Mouse (Mus musculus) large intestine, adult 2 months (tissue): Measurements from ENCODE around the gene Myo1b. TPM values are rescaled to one million over a fixed set of nuclear protein-coding genes. Genes with fewer than 3 reads are reported as not detected.

Experiments
- DNase-seq: peaks from one replicate; pipeline ENCODE4 v3.0.0-alpha.2; 2012; ENCODE audit warnings: low read depth, low spot score
- WGBS: fragments of 180-500 bp; shearing (Covaris S2); methylation state at CpG from one replicate; pipeline ENCODE4 v1.1.7; 2018; 5-methylcytosine and 5-hydroxymethylcytosine counted together
- polyA plus RNA-seq: library from polyadenylated mRNA; depleted of rRNA; stranded (reverse); fragments of >200 nt; gene quantifications from 2 replicates; pipeline ENCODE4 v1.2.3, GENCODE M21; 2012; rRNA removed

The Myo1b gene
- 5.4 and 8.9 TPM in 2 replicates for polyA plus RNA-seq

DNA sequence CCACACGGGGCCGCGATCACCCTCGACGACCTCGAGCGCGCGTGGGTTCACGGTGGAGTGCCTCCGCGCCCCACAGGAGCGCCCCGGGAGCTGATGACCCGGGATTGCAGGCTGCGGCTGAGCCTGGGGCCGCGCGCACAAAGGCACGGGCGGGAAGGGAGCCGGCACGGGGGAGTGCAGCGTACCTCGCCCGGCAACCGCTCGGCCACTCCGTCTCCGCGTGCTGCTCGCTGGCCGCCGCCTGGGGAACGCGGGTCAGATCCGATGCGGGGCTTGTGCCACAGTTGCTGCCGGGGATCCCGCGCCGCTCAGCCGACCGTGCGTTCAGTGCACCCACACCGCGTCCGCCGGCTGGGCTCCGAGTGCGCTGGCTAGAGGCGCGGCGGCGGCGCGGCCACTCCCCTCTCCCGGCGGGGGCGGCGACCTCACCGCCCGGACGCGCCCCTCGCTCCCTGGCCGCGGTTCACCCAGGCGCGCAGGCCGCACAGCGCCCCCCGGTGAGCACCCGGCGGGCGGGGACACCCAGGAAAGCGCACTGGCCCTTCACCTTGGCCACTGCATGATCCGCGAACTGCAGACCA is at the start of gene Myo1b:
TSS of gene Myo1b (minus strand) at position 496 of the 581 bp plus-strand sequence.
- under 1% methylated on average over 79 of the region's 79 CpGs for WGBS
- no peak for DNase-seq

DNA sequence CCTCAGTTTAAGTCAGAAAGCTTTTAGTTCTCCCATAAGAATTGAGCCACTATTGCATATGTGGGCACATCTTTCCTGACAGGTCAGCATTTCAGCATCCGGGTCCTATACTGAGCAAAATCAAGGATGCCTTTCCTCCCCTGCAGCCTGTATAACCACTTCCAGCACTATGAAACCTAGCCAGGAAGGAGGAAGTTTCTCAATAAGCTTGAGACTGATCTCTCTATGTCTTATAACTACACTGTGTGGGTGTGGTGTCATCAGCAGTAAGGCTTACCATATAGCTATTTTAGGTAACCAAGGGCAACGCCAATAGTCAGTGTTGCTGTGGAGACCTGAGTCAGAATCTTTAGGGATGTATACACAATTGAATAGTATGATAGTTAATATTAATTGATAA is 48.8 kb upstream of the Myo1b start:
- WGBS: 83% methylated on average over 2 of the region's 2 CpGs
- DNase-seq: no peak

DNA sequence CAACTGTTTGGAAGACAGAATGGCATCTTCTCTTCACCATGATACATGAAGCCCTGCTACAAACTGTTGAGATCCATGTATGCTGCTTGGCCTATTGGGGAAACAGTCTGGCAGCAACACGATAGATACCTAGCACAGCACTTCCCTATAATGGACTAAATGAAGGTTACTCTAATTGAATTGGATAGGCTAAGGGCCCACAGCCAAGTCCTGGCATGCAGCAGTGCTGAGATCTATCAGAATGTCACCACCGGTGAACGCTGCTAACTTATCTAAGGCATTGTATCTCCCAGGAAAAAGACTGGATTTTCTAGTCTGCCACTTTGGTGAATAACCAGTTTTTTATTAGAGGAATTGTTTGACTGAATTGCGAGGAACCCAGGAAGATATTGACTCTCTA is 31.2 kb upstream of the Myo1b start:
- 88% methylated on average over 4 of the region's 4 CpGs for WGBS
- no peak for DNase-seq

DNA sequence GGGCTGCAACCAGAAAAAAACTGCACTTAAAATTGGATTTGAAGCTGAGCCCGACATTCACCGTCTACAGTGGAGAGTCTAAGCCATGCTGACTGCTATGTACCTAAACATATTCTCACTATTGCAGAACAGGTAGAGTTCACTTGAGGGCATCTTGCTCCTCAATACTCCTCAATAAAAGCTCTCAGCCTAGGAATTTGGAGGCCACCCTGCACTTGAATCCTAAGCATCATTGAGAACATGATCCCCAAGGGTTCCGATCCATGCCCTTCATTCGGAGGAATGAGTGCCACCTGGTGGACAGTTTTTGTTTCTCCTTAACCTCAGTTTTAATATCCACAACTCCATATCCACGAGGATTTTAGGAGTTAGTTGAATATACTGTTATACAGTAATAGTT is 28.9 kb upstream of the Myo1b start:
- WGBS: 37% methylated on average over 5 of the region's 5 CpGs
- peak; percentile 45 for DNase-seq

DNA sequence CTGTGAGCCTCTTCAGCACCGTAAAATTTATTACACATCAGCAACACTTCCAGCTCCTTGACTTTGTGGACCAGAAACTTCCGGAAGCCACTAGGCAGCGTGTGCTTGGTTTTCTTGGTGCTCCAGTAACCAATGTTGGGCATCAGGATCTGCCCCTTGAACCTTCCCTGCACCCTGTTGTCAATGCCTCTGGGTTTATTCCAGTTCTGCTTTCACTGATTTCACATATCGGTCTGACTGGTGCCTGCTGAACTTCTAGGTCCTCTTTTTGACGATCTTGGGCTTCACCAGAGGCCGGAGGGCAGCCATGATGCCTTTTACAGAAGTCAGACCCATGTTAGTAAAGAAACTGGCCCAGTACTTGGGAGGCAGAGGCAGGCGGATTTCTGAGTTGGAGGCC is 22.5 kb upstream of the Myo1b start:
- no peak for DNase-seq
- 87% methylated on average over 7 of the region's 7 CpGs for WGBS

DNA sequence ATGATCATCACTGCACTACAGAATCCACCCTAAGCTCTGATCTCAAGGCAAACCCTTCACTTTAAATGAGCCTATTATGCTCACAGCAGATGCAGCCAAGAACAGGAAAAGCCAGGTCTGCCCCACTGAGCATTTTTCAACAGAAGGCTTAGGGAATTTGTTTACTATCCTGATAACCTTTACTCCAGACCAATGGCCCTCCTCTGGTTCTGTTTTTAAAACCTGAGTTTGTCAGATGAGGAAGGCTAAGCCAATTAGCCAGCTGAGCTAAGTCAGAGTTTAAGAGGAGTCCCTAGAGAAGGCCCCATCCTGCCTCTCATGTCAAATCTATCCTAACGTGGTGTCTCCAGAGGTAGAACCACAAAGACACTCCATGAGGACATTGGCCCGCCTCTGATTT is 19.1 kb upstream of the Myo1b start:
- DNase-seq: no peak
- 63% methylated on average over 2 of the region's 2 CpGs for WGBS

DNA sequence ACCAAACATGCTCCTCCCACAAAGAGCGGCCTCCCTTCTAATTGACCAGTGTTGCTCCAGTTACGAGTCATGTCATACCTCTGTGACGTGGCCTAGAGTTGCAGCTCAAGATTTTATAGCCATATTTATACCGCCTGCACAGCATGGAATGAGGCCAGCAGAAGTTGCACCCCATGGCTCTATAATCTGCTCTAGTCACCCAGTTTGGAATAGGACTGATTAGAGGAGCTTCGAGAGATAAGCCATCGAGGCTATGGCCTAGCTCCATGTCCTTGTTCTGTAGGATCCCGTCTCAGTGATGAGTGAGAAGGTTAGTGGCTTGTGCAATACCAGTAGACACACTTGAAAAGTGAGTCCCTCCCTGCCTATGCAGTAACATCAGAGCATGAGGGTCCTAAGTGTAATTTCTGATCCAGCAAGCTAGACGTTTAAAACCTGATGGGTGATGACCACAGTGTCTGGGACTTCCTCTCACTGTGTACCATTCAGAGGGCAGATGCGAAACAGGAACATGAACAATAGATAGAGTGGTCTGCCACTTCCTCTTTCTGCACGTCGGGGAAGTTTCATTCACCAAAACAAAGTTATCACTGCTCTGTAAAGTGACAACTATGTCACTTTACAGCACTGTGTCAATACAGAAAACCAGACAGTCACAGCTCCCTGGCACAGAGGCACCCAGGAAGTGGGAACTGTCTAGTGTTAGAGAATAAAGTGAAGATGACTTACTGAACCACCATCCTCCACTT is 18.5 kb upstream of the Myo1b start:
- WGBS: 32% methylated on average over 11 of the region's 11 CpGs
- no peak for DNase-seq

DNA sequence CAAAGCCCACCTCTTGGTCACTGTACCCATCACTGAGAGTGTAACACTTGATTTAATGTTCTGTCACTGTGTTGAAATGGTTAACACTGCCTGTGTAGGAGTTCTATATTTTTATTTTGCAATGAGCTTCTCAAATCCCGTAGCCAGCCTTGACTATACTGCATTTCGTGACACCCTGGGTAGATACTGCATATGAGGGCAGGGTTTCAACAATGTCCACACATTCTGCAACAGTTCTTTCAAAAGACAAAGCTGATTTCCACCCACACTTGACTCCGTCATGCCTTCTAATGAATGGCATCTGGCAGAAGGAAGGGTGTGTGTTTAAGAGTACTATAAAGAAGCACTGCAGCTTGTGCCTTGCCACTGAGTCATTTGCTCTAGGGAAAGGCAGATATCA is 17.0 kb upstream of the Myo1b start:
- no peak for DNase-seq
- WGBS: 90% methylated on average over 3 of the region's 3 CpGs

DNA sequence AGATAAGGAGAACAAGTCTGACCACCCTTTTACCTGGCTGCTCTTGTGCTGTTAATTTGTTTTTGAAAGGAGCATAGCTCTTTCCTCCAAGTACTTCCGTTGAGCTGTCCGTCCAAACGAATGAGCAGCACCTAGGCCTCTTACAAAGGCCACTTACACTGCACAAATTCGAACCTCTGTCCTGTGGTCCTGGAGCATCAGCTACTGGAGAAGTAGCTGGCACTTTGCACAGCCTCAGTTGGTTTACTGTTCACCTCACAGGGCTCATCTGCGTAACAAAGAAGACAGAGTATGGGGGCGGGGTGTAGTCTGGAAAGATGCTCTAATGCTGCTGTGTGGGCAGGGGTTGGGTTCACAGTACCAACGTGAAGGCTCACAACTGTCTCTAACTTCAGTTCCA is 15.7 kb upstream of the Myo1b start:
- DNase-seq: no peak
- 58% methylated on average over 7 of the region's 7 CpGs for WGBS

DNA sequence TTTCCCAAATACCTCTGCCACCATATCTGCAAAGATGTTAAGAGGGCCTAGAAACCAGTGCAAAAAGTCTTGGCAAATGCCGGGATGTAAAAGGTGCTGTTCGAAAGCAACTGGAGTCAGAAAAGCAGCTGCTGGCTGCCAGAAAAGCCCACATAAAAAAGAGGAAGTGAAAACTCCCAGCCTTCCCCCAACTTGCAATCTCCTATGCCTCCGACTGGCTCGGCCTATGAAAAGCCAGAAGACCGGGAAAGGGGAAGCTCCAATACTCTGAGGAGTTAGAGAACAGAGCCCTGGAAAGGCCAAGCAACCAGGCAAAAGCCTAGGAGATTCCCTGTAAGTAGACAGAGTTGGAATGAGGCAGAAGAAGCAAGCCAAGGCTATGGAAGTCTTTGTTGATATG is 14.7 kb upstream of the Myo1b start:
- WGBS: 55% methylated on average over 5 of the region's 5 CpGs
- DNase-seq: no peak

DNA sequence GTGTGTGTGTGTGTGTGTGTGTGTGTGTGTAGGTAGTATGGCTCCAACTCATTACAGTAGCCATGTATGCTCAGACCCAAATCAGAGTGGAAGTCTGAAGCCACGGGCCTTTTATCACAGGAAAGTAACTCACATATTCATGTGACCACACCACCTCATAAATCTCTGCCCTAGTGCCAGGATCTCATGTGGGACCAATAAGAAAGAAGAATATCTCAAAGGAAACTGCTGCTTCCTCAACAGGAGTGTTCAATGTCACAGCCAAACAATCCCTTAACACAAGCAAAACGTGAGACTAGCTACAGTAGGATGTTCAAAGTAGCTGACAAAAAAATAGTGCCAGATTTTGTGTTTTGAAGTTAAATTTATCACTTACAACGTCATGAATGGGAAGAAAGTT is 13.7 kb upstream of the Myo1b start:
- no peak for DNase-seq
- WGBS: 35% methylated on average over 3 of the region's 3 CpGs

DNA sequence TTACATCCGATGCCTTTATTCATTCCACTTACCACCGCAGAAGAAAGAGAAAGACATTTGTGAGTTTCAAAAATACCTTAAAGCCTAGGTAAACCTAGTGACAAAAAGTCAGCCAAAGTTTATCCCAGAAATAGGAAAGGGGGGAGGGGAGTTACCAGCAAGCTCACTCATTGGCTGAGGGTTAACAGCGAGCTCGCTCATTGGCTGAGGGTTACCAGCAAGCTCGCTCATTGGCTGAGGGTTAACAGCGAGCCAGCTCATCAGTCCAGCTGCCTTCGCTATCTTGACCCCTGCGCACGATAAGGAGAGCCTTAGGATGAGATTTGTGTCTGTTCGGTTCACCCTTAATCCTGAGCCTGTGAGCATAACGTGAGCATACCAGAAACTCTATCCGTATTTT is 6.9 kb upstream of the Myo1b start:
- DNase-seq: no peak
- 60% methylated on average over 12 of the region's 12 CpGs for WGBS

DNA sequence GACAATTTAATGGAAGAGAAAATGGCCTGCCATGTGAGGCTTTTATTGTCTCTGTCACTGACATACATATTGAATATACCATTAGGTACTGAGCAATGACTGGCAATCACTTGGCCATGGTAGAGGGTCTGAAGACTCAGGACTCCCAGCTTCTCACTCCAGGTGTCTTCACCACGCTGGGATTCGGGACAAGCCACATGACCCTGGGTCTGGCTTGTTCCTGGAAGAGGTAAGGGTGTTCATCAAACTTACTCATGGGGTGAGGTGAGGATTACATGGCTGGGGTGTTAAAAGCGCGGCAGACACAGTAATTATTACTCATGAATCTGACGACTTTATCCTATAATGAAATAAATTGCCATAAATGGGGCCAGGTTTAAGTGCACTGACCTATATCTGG is 405 bp upstream of the Myo1b start:
- WGBS: 88% methylated on average over 5 of the region's 5 CpGs

DNA sequence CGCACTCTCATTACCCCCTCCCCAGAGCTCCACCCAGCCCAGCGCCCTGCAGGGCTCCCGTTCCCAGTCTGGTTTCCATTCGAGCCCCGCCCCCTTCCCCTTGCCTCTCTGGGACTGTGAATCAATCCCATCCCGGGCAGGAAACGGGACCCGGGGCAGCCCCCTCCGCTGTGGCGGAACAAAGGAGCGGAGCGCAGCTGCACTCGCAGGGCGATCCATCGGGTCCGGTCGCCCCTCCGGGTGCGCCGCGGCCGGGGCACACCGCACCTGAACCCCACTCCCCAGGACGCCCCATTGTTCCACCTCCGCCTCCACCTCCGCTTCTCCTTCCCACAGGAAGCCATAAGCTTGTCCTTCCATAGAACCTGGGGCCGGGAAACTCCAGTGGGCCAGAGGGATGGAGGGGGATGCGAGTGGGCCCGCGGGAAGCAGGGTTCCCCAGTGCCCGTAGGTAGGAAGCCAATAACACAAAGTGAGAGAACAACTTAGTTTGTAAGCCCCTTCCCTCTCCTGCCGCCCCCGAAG is 758 bp downstream of the Myo1b start:
- DNase-seq: no peak
- WGBS: under 1% methylated on average over 33 of the region's 33 CpGs

More for the DNA sequence above, 405 bp upstream of the Myo1b start:
- DNase-seq: no peak

DNA sequence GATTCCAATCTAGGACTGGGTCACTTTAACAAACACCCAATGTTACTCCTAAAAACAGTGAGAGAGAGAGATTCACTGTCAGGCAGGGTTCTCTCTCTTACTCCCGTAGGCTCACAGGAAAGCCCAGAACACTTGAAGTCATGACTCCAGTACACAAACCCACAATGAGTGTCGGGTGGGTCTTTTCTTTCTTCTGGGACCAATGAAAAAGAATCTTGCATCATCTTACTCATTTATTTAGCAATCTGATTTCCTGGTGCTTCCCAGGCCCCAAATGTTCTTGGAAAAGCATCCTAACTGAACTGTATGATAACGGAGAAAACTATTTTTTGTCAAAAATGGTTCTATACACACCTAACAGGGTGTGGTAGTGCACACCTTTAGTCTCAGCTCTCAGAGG is 1.8 kb downstream of the Myo1b start:
- 65% methylated on average over 3 of the region's 3 CpGs for WGBS
- no peak for DNase-seq

DNA sequence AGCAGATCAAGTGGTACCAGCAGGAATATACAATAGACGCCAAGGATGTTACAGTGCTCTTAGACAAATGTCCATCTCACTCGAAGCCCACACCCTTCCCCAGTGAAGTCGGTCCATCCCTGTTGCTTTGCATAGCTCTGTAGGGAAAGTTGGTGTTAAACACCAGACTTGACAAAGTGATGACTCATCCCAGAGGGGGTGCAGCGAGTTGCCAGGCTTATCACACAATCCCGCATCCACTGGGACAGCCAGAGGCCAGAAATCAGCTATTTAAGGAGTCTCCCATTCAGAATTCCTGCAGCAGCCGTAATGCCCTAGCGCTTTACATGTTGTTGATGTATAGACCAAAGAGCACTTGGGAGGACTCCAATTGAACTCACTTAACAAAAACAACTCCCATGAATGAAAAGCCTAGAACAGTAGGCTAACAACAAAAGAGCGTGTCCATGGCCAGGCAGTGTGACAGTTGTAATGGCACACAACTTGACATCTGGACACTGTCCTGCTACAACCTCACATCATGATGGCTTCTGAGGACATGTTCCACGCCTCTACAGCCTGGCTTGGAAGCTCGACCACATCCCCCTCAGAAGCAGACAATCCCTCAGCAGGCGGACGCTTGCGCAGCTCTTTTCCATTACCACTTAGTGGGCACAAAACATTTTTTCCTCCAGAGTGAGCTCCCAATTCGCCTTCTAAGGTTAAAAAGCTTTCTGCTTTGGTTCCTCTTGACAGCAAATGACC is 2.6 kb downstream of the Myo1b start:
- WGBS: 59% methylated on average over 14 of the region's 14 CpGs
- no peak for DNase-seq

DNA sequence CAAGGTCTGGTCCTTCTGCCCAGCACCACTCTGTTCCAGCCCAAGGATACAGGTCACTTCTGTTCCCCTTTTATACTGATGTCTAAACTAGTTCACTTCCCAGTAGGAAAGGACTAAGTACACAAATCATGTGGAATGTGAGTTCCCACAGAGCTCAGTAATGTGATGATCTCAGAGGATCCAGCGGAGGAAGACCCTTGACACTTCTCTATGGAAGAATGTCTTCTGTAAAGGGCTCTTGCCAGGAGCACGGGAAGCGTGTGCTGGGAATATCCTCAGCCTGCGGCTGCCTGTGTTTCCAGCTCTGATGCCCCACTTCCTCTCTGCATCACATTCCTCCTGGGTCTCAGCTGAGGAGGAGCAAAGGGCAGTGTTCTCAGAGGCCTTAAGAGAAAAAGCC is 4.5 kb downstream of the Myo1b start:
- WGBS: 68% methylated on average over 4 of the region's 4 CpGs
- DNase-seq: no peak

DNA sequence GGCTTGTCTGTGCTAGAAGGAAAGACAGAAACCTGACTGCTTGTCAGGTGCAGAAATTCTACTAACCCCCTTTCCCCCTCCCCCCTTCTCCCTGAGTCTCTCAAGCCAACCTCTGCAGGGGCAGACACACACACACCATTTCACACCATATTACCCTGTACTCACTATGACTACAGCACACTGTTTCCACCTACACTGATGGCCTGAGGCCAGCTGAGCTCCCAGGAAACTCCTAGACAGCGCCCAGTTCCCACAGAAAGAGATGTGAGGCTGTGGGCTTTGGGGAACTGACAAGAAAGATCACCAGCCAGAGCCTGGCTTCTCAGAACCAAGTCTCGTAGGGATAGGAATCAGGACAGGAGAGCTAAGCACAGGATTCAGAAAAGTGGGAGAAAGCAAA is 6.7 kb downstream of the Myo1b start:
- DNase-seq: no peak
- 91% methylated on average over 2 of the region's 2 CpGs for WGBS

DNA sequence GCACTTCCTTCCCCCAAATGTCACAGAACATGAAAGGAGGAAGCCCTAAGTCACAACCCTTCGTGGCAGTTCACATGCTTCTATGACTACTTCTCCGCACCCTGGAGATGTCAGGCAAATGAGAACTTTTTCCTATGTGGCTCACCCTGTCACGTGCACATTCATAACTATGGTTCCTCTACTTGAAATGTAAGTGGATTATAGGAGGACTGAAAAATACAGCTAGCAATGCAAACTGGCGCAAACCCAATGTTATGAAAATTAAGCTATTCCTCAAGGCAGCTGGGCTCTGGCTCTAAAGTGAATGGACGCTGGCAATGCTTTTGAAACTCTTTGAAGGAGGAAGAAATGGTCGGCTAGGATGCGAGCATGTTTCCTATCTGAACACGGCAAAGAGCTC is 8.1 kb downstream of the Myo1b start:
- 67% methylated on average over 8 of the region's 8 CpGs for WGBS
- DNase-seq: no peak

DNA sequence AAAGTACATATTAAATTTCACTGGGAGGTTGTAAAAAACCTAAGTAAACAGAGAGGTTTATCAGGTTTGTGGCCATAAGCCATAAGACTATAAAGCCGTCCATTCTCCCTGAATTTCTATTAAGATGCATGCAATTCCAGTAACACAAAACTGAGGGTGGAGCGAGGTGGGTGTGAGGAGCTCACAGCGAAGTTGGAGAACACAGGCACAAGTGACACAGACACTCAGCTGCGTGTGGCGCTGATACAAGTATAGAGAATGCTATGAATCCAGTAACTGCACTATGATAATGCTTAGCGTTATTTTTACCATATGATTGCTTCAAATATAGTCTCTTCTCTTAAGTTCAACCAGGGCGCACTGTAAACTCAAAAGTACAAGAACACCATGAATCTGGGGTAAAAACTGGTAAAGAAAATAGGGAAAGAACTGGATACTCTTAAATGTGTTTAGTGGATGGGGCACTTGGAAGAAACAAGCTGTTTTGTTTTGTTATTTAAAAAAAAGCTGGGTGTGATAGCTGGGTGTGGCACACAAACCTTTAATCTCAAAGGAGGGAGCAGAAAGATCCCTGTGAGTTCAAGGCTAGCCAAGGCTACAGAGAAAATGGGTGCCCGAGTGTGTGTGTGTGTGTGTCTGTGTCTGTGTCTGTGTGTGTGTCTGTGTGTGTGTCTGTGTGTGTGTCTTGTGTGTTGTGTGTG is 9.5 kb downstream of the Myo1b start:
- WGBS: 33% methylated on average over 8 of the region's 8 CpGs
- DNase-seq: peak; percentile 46
